Mouse (Mus musculus): ENCODE measurements around the gene Echs1.

Echs1 gene

GRCm38 (mm10) chr7:140115583-140116328 is 520 bp downstream of the Echs1 start, which contains the start of gene Paox:
TSS of gene Paox (plus strand) at chr7:140115799.
- DNase-seq = no peak

- no peak for DNase-seq
Observed at GRCm38 (mm10) chr7:140111943-140112342, 4.3 kb downstream of the Echs1 start.

GRCm38 (mm10) chr7:140104009-140104408 is 12.3 kb downstream of the Echs1 start:
- DNase-seq = no peak

- peak; percentile 88 for DNase-seq
Observed at GRCm38 (mm10) chr7:140101993-140102860, 14.0 kb downstream of the Echs1 start, which contains the start of gene Fuom. TSS of gene Fuom (minus strand) at chr7:140102441.

- DNase-seq = peak; percentile 59
Observed at GRCm38 (mm10) chr7:140101498-140101897, 14.8 kb downstream of the Echs1 start.

- DNase-seq = no peak
Observed at GRCm38 (mm10) chr7:140098466-140098865, 17.8 kb downstream of the Echs1 start.

- no peak for DNase-seq
Observed at GRCm38 (mm10) chr7:140096055-140096454, 20.2 kb downstream of the Echs1 start.

GRCm38 (mm10) chr7:140095556-140095955 is 20.7 kb downstream of the Echs1 start:
- DNase-seq = no peak

- no peak for DNase-seq
Observed at GRCm38 (mm10) chr7:140094954-140095353, 21.3 kb downstream of the Echs1 start.

- DNase-seq = no peak
Observed at GRCm38 (mm10) chr7:140092924-140093528, 23.2 kb downstream of the Echs1 start, which contains the start of gene Prap1. TSS of gene Prap1 (plus strand) at chr7:140093395.

GRCm38 (mm10) chr7:140090601-140091000 is 25.7 kb downstream of the Echs1 start:
- DNase-seq = no peak

GRCm38 (mm10) chr7:140082242-140082678 is 34.0 kb downstream of the Echs1 start, which contains the start of gene Caly:
TSS of gene Caly (minus strand) at chr7:140082548.
- DNase-seq = peak; percentile 82

GRCm38 (mm10) chr7:140081408-140082241 is 34.7 kb downstream of the Echs1 start:
- peak; percentile 72 for DNase-seq

- peak; percentile 95 for DNase-seq
Observed at GRCm38 (mm10) chr7:140080503-140081156, 35.6 kb downstream of the Echs1 start.

GRCm38 (mm10) chr7:140078711-140079110 is 37.6 kb downstream of the Echs1 start:
- peak; percentile 81 for DNase-seq

- DNase-seq = no peak
Observed at GRCm38 (mm10) chr7:140077698-140078097, 38.6 kb downstream of the Echs1 start.

- DNase-seq = no peak
Observed at GRCm38 (mm10) chr7:140070042-140070711, 46.1 kb downstream of the Echs1 start.

GRCm38 (mm10) chr7:140067397-140067796 is 48.9 kb downstream of the Echs1 start:
- no peak for DNase-seq

GRCm38 (mm10) chr7:140063092-140063491 is 53.2 kb downstream of the Echs1 start:
- peak; percentile 68 for DNase-seq

- DNase-seq = no peak
Observed at GRCm38 (mm10) chr7:140062307-140062706, 54.0 kb downstream of the Echs1 start.

GRCm38 (mm10) chr7:140061832-140062130 is 54.5 kb downstream of the Echs1 start:
- no peak for DNase-seq

Data from cerebellum, adult 9-10 months (tissue).